8 mouse cellular contexts compared by ENCODE assay signal in genomic region chr9:44655098-44656066, GRCm38 (mm10). TPM values are rescaled to one million over a fixed set of nuclear protein-coding genes. Genes with fewer than 3 reads are reported as not detected.
DNase-seq lines count a peak whose midpoint lies in the region; ATAC-seq and TF ChIP-seq lines count a peak whose summit lies in the region.

No protein-coding gene starts in this region.

- H3K4me1 ChIP-seq in testis, adult 2 months (ENCODE audit: control insufficient read depth, insufficient read depth, low read length), result no peaks in the 10 kb centered on the region; the same call in 1 of the 2 replicates
- H3K4me1 ChIP-seq in hindbrain, embryonic 16.5 days (ENCODE audit: control insufficient read depth, insufficient read depth, low read depth, low read length), result peaks cover 5% of the 10 kb centered on the region; the same call in 1 of the 2 replicates
- H3K4me1 ChIP-seq in megakaryocyte, embryonic 14.5 days, result peaks cover 24% of the 10 kb centered on the region
- H3K4me1 ChIP-seq in small intestine, adult 2 months (ENCODE audit: control insufficient read depth, insufficient read depth, insufficient read length, low read length), result peaks cover 7% of the 10 kb centered on the region; the same call in 1 of the 2 replicates

- DNase-seq in testis, postnatal 10 days (ENCODE audit: low spot score), result no peak
- peak; percentile 77 to 80 for DNase-seq in cerebellum, postnatal 14 days
- peak; percentile 77 for DNase-seq in gastrocnemius, adult 18-20 months (ENCODE audit: low spot score)
- peak; percentile 53 to 70 for DNase-seq in left cerebral cortex, postnatal 10 days (ENCODE audit: extremely low spot score in 1 of 2, low spot score in 2 of 2)

- intact Hi-C loops in left cerebral cortex, postnatal 10 days (cut with DNase I), result loop anchor here (5.0 kb wide), 1 partner anchor 82 kb away; the partner anchor contains the start of gene Phldb1

- H3K27me3 ChIP-seq in testis, adult 2 months (ENCODE audit: control insufficient read depth, insufficient read depth, low read length), result no peaks in the 10 kb centered on the region
- H3K27me3 ChIP-seq in hindbrain, embryonic 16.5 days (replicated peaks; ENCODE audit: control insufficient read depth, insufficient read depth, low read length), result no peaks in the 10 kb centered on the region
- H3K27me3 ChIP-seq in megakaryocyte, embryonic 14.5 days (replicated peaks), result peaks cover 15% of the 10 kb centered on the region
- no peaks in the 10 kb centered on the region for H3K27me3 ChIP-seq in small intestine, adult 2 months (ENCODE audit: control insufficient read depth, insufficient read depth, low read length)

- H3K4me2 ChIP-seq in hindbrain, embryonic 16.5 days (ENCODE audit: low read length), result peak overlapping the region; percentile 44

- TF ChIP-seq CTCF in testis, adult 2 months (IDR thresholded peaks at IDR 0.05; ENCODE audit: control insufficient read depth, insufficient read depth, insufficient replicate concordance, low read depth, low read length), result peak; percentile 41; the same call in 1 of the 2 replicates
- peak; percentile 83; the same call in 1 of the 2 replicates for TF ChIP-seq CTCF in small intestine, adult 2 months (IDR thresholded peaks at IDR 0.05; ENCODE audit: extremely low read depth, insufficient read length, insufficient replicate concordance, low read depth, low read length)

- peak overlapping the region; percentile 47 for H3K4me3 ChIP-seq in testis, adult 2 months (ENCODE audit: control insufficient read depth, low read depth, low read length)
- peak overlapping the region; percentile 1; the same call in 1 of the 2 replicates for H3K4me3 ChIP-seq in hindbrain, embryonic 16.5 days (ENCODE audit: low read length)
- peak overlapping the region; percentile 83 for H3K4me3 ChIP-seq in megakaryocyte, embryonic 14.5 days (replicated peaks)
- H3K4me3 ChIP-seq in small intestine, adult 2 months (ENCODE audit: low read depth, low read length), result peak overlapping the region; percentile 49

- peak; percentile 60 for ATAC-seq in hindbrain, embryonic 16.5 days

- WGBS in hindbrain, embryonic 16.5 days, result 26% methylated on average over 26 of the region's 26 CpGs
- 15% methylated on average over 26 of the region's 26 CpGs for WGBS in small intestine, adult 2 months

- no peaks in the 10 kb centered on the region for H3K36me3 ChIP-seq in testis, adult 2 months (ENCODE audit: control insufficient read depth, insufficient read depth, low read length)
- H3K36me3 ChIP-seq in hindbrain, embryonic 16.5 days (ENCODE audit: control insufficient read depth, insufficient read depth, low read length), result no peaks in the 10 kb centered on the region
- no peaks in the 10 kb centered on the region for H3K36me3 ChIP-seq in megakaryocyte, embryonic 14.5 days (replicated peaks; ENCODE audit: low read length)
- H3K36me3 ChIP-seq in small intestine, adult 2 months (ENCODE audit: control insufficient read depth, insufficient read depth, low read length), result no peaks in the 10 kb centered on the region

- H3K9me3 ChIP-seq in hindbrain, embryonic 16.5 days (ENCODE audit: control insufficient read depth, low read length), result no peaks in the 10 kb centered on the region
- no peaks in the 10 kb centered on the region for H3K9me3 ChIP-seq in megakaryocyte, embryonic 14.5 days

- no peak overlapping the region for H3K9ac ChIP-seq in hindbrain, embryonic 16.5 days (ENCODE audit: low read depth, low read length)

- no peak overlapping the region for H3K27ac ChIP-seq in testis, adult 2 months (ENCODE audit: control insufficient read depth, insufficient read depth, low read depth, low read length)
- H3K27ac ChIP-seq in hindbrain, embryonic 16.5 days (ENCODE audit: low read depth, low read length), result no peak overlapping the region
- H3K27ac ChIP-seq in small intestine, adult 2 months (ENCODE audit: insufficient read depth, low read depth, low read length), result no peak overlapping the region

- TF ChIP-seq POLR2A in testis, adult 2 months (IDR thresholded peaks at IDR 0.05; ENCODE audit: control insufficient read depth, low read depth, low read length), result no peak
- no peak for TF ChIP-seq POLR2A in small intestine, adult 2 months (IDR thresholded peaks at IDR 0.05; ENCODE audit: low read depth, low read length)

RNA-seq across cellular contexts. Expression of gene Treh, which starts 17.7 kb away (rescaled TPM):
- 0.47 TPM in 1 of 2 replicates, not detected in the other for polyA plus RNA-seq in testis, adult 2 months (2012; rRNA removed)
- total RNA-seq in gastrocnemius, adult 18-20 months (2021), result not detected
- not detected in 2 replicates for polyA plus RNA-seq in hindbrain, embryonic 16.5 days (2015; fragmentation: Nextera tagmentation; extraction: Ambion mirVana)
- not detected for total RNA-seq in left cerebral cortex, postnatal 10 days (2021)
- polyA plus RNA-seq in megakaryocyte, embryonic 14.5 days (2012; ENCODE audit: insufficient read depth, low replicate concordance), result not detected in 2 replicates
- polyA plus RNA-seq in small intestine, adult 2 months (2012; rRNA removed), result 131 and 183 TPM in 2 replicates

RNA-seq across cellular contexts. Expression of gene Ddx6, which starts 50.7 kb away (rescaled TPM):
- polyA plus RNA-seq in testis, adult 2 months (2012; rRNA removed), result 9.0 and 11.7 TPM in 2 replicates
- total RNA-seq in gastrocnemius, adult 18-20 months (2021), result 10 to 100 TPM; 68.4 to 69.8 TPM
- polyA plus RNA-seq in hindbrain, embryonic 16.5 days (2015; fragmentation: Nextera tagmentation; extraction: Ambion mirVana), result 12.5 and 14.6 TPM in 2 replicates
- 100 to 1,000 TPM; 114 to 115 TPM for total RNA-seq in left cerebral cortex, postnatal 10 days (2021)
- 4.1 and 10.8 TPM in 2 replicates for polyA plus RNA-seq in megakaryocyte, embryonic 14.5 days (2012; ENCODE audit: insufficient read depth, low replicate concordance)
- 5.1 and 9.6 TPM in 2 replicates for polyA plus RNA-seq in small intestine, adult 2 months (2012; rRNA removed)

Comparison
In these comparisons a context has a peak if more than half of its experiments do, and no peak if none do; other contexts are left out.
1. H3K4me3 ChIP-seq: peak in every context shown above with its lines; median percentile 83 in megakaryocyte, embryonic 14.5 days; 49 in small intestine, adult 2 months; 47 in testis, adult 2 months; 1 in hindbrain, embryonic 16.5 days.
2. RNA of gene Treh, which starts 17.7 kb away (polyA plus RNA-seq): 131 to 183 TPM in small intestine, adult 2 months; 0.47 TPM in testis, adult 2 months, not detected in hindbrain, embryonic 16.5 days and not detected in megakaryocyte, embryonic 14.5 days; every median in the first group is over 10 times any median in the second.